Mouse (Mus musculus) kidney, embryonic 15.5 days (tissue): ENCODE measurements around the gene Rps27. TPM values are rescaled to one million over a fixed set of nuclear protein-coding genes. Genes with fewer than 3 reads are reported as not detected.

Experiments
- ATAC-seq: fragments of 200-750 bp; cut with Nextera tagmentation; replicated peaks from 2 replicates; pipeline ENCODE4 v1.8.0; 2017; ENCODE audit warnings: moderate TSS enrichment; ENCODE audit not compliant: low FRiP score
- H3K27ac ChIP-seq: fragments of 300-500 bp; sonication (generic); 2 replicates; pipeline ENCODE4 v1.5.1; 2015; ENCODE audit warnings: mild to moderate bottlenecking, inconsistent platforms
- H3K27me3 ChIP-seq: fragments of 300-500 bp; sonication (generic); 2 replicates; pipeline ENCODE4 v1.6.1; 2015; ENCODE audit warnings: inconsistent platforms
- H3K36me3 ChIP-seq: fragments of 300-500 bp; sonication (generic); 2 replicates; pipeline ENCODE4 v1.6.1; 2015; ENCODE audit warnings: inconsistent platforms
- H3K4me1 ChIP-seq: fragments of 300-500 bp; sonication (generic); 2 replicates; pipeline ENCODE4 v1.6.1; 2015; ENCODE audit warnings: inconsistent platforms
- H3K4me2 ChIP-seq: fragments of 300-500 bp; sonication (generic); 2 replicates; pipeline ENCODE4 v1.6.1; 2015; ENCODE audit warnings: moderate library complexity, mild to moderate bottlenecking, inconsistent platforms
- H3K4me3 ChIP-seq: fragments of 300-500 bp; sonication (generic); replicated peaks from 2 replicates; pipeline ENCODE4 v1.5.1; 2015; ENCODE audit warnings: mild to moderate bottlenecking, inconsistent platforms
- H3K9ac ChIP-seq: fragments of 300-500 bp; sonication (generic); 2 replicates; pipeline ENCODE4 v1.6.1; 2015; ENCODE audit warnings: mild to moderate bottlenecking, inconsistent platforms
- H3K9me3 ChIP-seq: fragments of 300-500 bp; sonication (generic); replicated peaks from 2 replicates; pipeline ENCODE4 v1.6.1; 2016; ENCODE audit warnings: inconsistent platforms
- WGBS: fragments of 180-500 bp; shearing (Covaris S2); methylation state at CpG from one replicate; pipeline ENCODE4 v1.1.7; 2015; ENCODE audit warnings: mixed read lengths; 5-methylcytosine and 5-hydroxymethylcytosine counted together
- polyA plus RNA-seq: library from polyadenylated mRNA; unstranded; fragments of >200 nt; fragmentation: Nextera tagmentation; extraction: Ambion mirVana; gene quantifications from 2 replicates; pipeline ENCODE4 v1.2.1, GENCODE M21; 2015

Gene Rps27
- polyA plus RNA-seq, 1 experiment from 2014 or later: 1,600 TPM

DNA sequence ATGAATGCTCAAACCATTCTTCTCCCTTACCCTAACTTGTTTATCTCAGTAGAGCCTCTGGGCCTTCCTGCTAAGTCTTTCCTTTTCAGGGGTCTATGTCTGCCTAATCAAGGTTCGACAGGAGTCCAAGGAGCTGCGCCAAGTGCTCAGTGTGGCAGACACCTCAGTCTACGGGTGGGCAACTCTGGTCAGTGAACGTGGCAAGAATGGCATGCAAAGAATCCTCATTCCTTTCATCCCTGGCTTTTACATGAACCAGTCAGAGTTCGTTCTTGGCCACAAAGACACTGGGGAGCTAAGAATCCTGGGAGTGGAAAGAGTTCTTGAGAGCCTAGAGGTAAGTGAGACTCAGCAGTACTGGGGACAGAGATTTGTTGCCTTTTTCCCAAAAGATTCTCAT is 9.8 kb downstream of the Rps27 start:
- 0 out of 2 replicates have a peak overlapping the region, but pooled peaks have one; percentile 6 for H3K27ac ChIP-seq
- no peaks in the 10 kb centered on the region for H3K27me3 ChIP-seq
- no peak overlapping the region for H3K4me3 ChIP-seq
- ATAC-seq: peak; percentile 30; the same call in 1 of the 2 replicates
- peaks cover 10% of the 10 kb centered on the region for H3K4me1 ChIP-seq
- peaks cover 20% of the 10 kb centered on the region for H3K36me3 ChIP-seq
- H3K9me3 ChIP-seq: no peaks in the 10 kb centered on the region
- no peak overlapping the region for H3K9ac ChIP-seq
- no peak overlapping the region for H3K4me2 ChIP-seq
- WGBS: 68% methylated on average over 5 of the region's 5 CpGs

DNA sequence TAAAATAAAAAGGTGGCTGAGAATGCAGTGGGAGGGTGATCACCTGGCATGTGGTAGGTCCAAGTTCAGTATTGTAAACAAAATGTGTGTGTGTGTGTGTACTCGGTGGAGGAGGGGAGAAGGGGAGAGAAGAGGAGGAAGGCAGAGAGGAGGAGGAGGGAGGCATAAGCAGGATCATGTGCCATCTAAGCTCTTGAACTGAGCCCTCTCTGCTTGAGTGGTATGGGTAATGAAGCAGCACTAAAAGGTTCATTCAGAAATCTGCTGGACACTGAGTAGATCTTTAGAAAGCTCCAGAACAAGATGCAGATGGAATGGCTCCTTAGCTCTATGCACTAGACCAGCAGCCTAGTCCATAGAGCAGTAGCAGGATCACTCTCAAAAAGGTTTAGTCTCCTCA is 10.6 kb downstream of the Rps27 start:
- no peak overlapping the region for H3K4me3 ChIP-seq
- no peaks in the 10 kb centered on the region for H3K9me3 ChIP-seq
- no peaks in the 10 kb centered on the region for H3K27me3 ChIP-seq
- peak; percentile 66 for ATAC-seq
- peaks cover 10% of the 10 kb centered on the region for H3K4me1 ChIP-seq
- H3K9ac ChIP-seq: no peak overlapping the region
- 46% methylated on average over 1 of the region's 1 CpGs for WGBS
- no peak overlapping the region for H3K4me2 ChIP-seq
- 0 out of 2 replicates have a peak overlapping the region, but pooled peaks have one; percentile 6 for H3K27ac ChIP-seq
- H3K36me3 ChIP-seq: peaks cover 13% of the 10 kb centered on the region

DNA sequence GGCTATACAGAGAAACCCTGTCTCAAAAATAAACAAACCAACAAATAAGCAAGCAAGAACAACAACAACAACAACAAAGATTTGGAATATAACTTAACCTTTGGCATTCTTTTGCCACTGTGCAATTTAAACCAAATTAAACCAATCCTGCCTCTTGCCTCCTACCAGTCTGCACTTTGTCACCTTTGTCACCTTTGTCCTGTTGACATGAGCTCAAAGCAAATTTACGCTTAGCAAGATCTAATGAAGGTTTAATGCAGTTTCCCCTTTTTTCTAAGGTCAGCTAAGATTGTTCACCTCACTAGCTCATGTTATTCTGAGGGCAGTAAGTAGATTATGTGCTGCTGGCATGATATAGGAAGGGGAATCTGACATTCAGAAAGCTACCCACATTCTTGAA is 15.9 kb downstream of the Rps27 start:
- 75% methylated on average over 1 of the region's 1 CpGs for WGBS
- no peaks in the 10 kb centered on the region for H3K9me3 ChIP-seq
- H3K4me3 ChIP-seq: no peak overlapping the region
- H3K36me3 ChIP-seq: no peaks in the 10 kb centered on the region
- H3K4me1 ChIP-seq: no peaks in the 10 kb centered on the region
- no peak overlapping the region for H3K27ac ChIP-seq
- no peak overlapping the region for H3K4me2 ChIP-seq
- ATAC-seq: no peak
- H3K9ac ChIP-seq: no peak overlapping the region
- no peaks in the 10 kb centered on the region for H3K27me3 ChIP-seq

DNA sequence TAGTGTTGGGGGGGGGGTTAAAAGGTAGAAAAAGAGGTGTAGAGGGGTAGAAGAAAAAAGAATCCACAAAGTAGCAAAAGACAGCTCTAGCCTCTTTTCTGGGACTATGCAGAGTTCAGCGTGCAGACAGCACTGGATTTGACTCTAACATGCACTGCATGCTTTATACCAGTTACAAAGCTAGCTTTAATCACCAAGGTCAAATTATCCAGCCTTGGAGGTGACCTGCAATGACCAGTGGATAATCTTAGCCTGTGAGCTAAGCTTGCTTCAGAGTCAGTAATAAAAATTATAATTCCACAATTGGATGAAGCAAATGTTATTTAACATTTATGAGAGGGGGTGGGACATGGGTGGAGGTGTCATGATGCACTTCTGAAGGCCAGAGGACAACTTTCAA is 17.8 kb downstream of the Rps27 start:
- H3K4me2 ChIP-seq: no peak overlapping the region
- WGBS: 68% methylated on average over 1 of the region's 1 CpGs
- no peak overlapping the region for H3K9ac ChIP-seq
- H3K36me3 ChIP-seq: no peaks in the 10 kb centered on the region
- H3K4me3 ChIP-seq: no peak overlapping the region
- H3K27ac ChIP-seq: no peak overlapping the region
- no peak for ATAC-seq
- H3K4me1 ChIP-seq: no peaks in the 10 kb centered on the region
- no peaks in the 10 kb centered on the region for H3K9me3 ChIP-seq
- no peaks in the 10 kb centered on the region for H3K27me3 ChIP-seq

DNA sequence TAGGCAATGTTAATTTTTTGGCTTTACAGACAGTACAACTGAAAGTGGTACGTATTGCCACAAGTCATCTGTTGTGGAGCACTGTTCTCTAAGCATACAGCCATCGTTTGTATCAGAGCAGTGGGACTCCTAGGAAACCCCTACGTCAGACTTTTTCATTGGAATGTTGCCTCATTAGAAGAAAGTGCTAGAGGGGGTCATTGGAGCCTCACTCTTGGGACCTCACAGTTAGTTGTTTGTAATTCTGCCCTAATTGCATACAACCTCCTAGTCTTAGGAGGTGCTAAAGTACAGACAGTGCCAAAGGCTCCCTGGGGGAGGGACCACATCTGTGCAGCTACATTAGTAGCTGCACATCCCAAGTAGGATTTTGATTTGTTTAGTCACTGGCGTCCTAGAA is 18.7 kb downstream of the Rps27 start:
- Histone ChIP-seq H3K4me3 (no peak overlapping the region), H3K27ac (no peak overlapping the region), H3K4me1 (no peaks in the 10 kb centered on the region), H3K4me2 (no peak overlapping the region), H3K9ac (no peak overlapping the region), H3K36me3 (no peaks in the 10 kb centered on the region), H3K9me3 (no peaks in the 10 kb centered on the region), H3K27me3 (no peaks in the 10 kb centered on the region)
- 49% methylated on average over 4 of the region's 4 CpGs for WGBS
- ATAC-seq: no peak

DNA sequence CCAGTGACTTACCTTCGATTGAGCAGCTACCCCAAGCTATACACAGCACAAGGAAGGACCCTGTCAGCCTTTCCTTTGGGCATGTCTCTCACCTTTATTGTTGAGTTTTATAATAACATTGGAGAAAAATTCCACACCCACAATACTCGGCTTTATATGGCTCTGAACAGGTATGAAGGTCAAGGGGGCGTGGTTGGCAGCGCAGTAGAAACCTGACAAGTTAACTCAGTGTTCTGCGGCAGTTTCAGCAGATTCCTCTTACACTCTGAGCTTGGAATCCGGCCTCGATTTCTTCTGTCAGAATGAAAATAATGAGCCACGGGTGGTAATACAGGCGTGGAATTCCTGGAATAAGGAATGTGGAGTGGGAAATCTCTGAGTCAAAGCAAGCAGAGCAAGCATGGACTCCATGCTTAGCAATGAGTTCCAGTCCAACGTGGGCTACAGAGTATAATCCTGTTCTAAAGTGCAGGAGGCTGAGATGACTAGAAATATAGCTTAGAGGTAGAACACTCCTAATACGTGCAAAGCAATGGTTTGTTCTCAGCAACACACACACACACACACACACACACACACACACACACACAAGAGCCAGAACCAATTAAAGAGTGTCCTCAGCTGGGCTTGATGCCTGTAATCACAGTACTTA is 22.5 kb downstream of the Rps27 start:
- Histone ChIP-seq H3K36me3 (no peaks in the 10 kb centered on the region), H3K4me3 (no peak overlapping the region), H3K9me3 (no peaks in the 10 kb centered on the region), H3K27ac (no peak overlapping the region), H3K9ac (no peak overlapping the region), H3K4me2 (no peak overlapping the region), H3K27me3 (no peaks in the 10 kb centered on the region), H3K4me1 (no peaks in the 10 kb centered on the region)
- WGBS: 82% methylated on average over 11 of the region's 11 CpGs
- ATAC-seq: no peak

DNA sequence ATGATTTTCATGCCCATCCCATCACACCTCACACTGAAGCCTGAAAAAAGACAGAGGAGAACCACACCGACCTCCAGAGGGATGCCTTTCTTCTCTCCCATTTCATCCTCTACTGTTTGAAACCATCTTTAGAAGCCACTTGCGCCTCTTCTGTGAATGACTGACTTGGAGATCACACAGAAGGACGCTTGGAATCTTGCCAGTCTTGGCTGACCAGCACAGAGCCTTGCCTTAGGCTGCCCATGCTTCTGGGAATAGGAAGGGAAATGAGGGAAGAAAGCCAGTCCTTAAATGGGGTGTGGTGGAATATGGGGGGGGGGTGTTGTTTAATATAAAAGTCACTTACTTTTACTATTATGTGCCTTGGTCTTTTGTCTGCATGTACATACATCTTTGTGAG is 29.9 kb downstream of the Rps27 start:
- H3K4me3 ChIP-seq: no peak overlapping the region
- no peak overlapping the region for H3K27ac ChIP-seq
- WGBS: 82% methylated on average over 3 of the region's 3 CpGs
- no peak overlapping the region for H3K4me2 ChIP-seq
- H3K27me3 ChIP-seq: no peaks in the 10 kb centered on the region
- no peak for ATAC-seq
- no peaks in the 10 kb centered on the region for H3K36me3 ChIP-seq
- H3K4me1 ChIP-seq: no peaks in the 10 kb centered on the region
- no peak overlapping the region for H3K9ac ChIP-seq
- no peaks in the 10 kb centered on the region for H3K9me3 ChIP-seq

DNA sequence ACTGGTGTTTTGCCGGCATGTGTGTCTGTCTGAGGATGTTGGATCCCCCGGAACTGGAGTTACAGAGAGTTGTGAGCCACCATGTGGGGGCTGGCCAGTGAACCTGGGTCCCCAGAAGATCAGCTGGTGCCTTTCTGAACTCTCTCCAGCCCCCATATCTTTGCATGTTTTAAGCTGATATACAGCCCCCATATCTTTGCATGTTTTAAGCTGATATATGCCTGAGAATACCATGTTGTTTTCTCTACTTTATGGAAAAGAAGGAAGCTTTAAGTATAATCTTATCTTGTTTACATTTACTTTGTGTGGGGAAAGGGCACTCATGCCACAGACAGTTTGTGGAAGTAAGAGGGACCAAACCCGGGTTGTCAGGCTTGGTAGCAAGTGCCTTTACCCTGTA is 33.9 kb downstream of the Rps27 start:
- Histone ChIP-seq H3K27me3 (no peaks in the 10 kb centered on the region), H3K9ac (no peak overlapping the region), H3K4me1 (no peaks in the 10 kb centered on the region), H3K36me3 (no peaks in the 10 kb centered on the region), H3K9me3 (no peaks in the 10 kb centered on the region), H3K27ac (no peak overlapping the region), H3K4me3 (no peak overlapping the region), H3K4me2 (no peak overlapping the region)
- no peak for ATAC-seq
- WGBS: 71% methylated on average over 3 of the region's 3 CpGs

Other genes starting within 250 kb of the Rps27 start
- 174 and 180 TPM in 2 replicates for gene Hax1, start 214.9 kb downstream of the Rps27 start, polyA plus RNA-seq
- gene 4933434E20Rik, start 162.0 kb downstream of the Rps27 start, polyA plus RNA-seq: 171 and 172 TPM in 2 replicates
- 197 and 201 TPM in 2 replicates for gene Ubap2l, start 161.0 kb downstream of the Rps27 start, polyA plus RNA-seq
- gene Tpm3, start 141.0 kb downstream of the Rps27 start, polyA plus RNA-seq: 547 and 591 TPM in 2 replicates
- 0.40 and 0.45 TPM in 2 replicates for gene Nup210l, start 109.5 kb downstream of the Rps27 start, polyA plus RNA-seq
- 39.8 and 40.8 TPM in 2 replicates for gene Rab13, start within 50 bp of the Rps27 start, polyA plus RNA-seq
- gene Jtb, start 17.9 kb upstream of the Rps27 start, polyA plus RNA-seq: 96.9 and 105 TPM in 2 replicates
- gene Creb3l4, start 29.9 kb upstream of the Rps27 start, polyA plus RNA-seq: 3.7 and 6.9 TPM in 2 replicates
- 101 and 104 TPM in 2 replicates for gene Slc39a1, start 34.5 kb upstream of the Rps27 start, polyA plus RNA-seq
- gene Crtc2, start 40.5 kb upstream of the Rps27 start, polyA plus RNA-seq: 26.1 and 26.7 TPM in 2 replicates
- gene Dennd4b, start 51.5 kb upstream of the Rps27 start, polyA plus RNA-seq: 3.9 and 4.1 TPM in 2 replicates
- 12.8 and 16.2 TPM in 2 replicates for gene Gatad2b, start 79.5 kb upstream of the Rps27 start, polyA plus RNA-seq
- 15.4 and 17.3 TPM in 2 replicates for gene Slc27a3, start 176.3 kb upstream of the Rps27 start, polyA plus RNA-seq
- 32.9 and 38.1 TPM in 2 replicates for gene Ints3, start 220.0 kb upstream of the Rps27 start, polyA plus RNA-seq